Mouse (Mus musculus) thymus, adult 2 months (tissue): Measurements from ENCODE around the gene Ckb.

Experiments used
- CTCF ChIP-seq: fragments of 200-500 bp; IDR thresholded peaks from 2 replicates; pipeline ENCODE4 v1.5.1; 2012; ENCODE audit warnings: mild to moderate bottlenecking, control low read depth, low read length, moderate library complexity, borderline replicate concordance; ENCODE audit not compliant: control insufficient read depth, poor library complexity, insufficient read depth; ENCODE audit errors: extremely low read depth
- POLR2A ChIP-seq: fragments of 200-500 bp; IDR thresholded peaks from 2 replicates; pipeline ENCODE4 v1.6.1; 2012; ENCODE audit warnings: mild to moderate bottlenecking, low read length, control low read depth, moderate library complexity; ENCODE audit not compliant: control insufficient read depth, poor library complexity, insufficient read depth; ENCODE audit errors: extremely low read depth

GRCm38 (mm10) chr12:111708181-111708580 is 36.0 kb upstream of the Ckb start:
- TF ChIP-seq CTCF (no peak), POLR2A (no peak)
